Mouse (Mus musculus): ENCODE measurements around the gene Dysf. TPM values are rescaled to one million over a fixed set of nuclear protein-coding genes. Genes with fewer than 3 reads are reported as not detected.

The Dysf gene
- polyA plus RNA-seq, 1 experiment from 2014 or later, result 9.6 TPM

DNA sequence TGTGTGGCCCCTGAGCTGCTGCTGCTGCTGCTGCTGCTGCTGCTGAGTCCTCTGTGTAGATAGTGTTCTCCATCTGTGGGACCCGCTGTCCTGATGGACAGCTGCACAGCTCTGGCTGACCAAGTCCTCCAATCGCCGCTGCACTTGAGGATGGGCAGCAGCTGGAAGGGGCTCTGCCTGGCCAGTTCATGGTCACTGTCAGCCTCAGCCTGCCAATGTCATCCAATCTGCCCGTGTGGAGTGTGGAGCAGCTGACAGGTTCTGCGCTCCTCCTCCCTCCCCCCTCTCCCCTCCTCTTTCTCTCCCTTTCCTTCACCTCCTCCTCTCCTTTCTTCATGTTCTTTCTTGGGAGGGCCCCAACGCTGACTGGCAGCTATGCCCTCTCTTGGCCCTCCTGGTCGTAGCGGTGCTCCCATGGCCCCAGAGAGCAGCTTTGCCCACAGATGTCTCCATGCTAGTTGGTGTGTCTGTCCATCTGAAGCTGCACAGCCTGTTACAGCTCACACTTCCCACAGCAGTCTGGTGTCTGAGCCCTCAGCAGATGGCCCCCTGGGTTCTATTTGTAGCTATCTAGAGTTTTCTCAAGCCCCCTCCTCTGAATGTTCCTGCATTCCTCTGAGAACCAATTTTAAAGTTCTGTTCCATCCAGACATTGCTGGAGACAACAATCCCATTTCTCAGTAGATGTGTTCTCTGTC, 223.8 kb downstream of the Dysf start:
- peaks cover 49% of the 10 kb centered on the region for H3K4me1 ChIP-seq
- H3K36me3 ChIP-seq, result no peaks in the 10 kb centered on the region
- no peaks in the 10 kb centered on the region for H3K27me3 ChIP-seq
- no peak overlapping the region for H3K9ac ChIP-seq
- H3K4me2 ChIP-seq (replicated peaks), result no peak overlapping the region
- 50% methylated on average over 8 of the region's 8 CpGs for WGBS
- peak overlapping the region; percentile 29; the same call in 1 of the 2 replicates for H3K27ac ChIP-seq (replicated peaks)
- no peak overlapping the region for H3K4me3 ChIP-seq (replicated peaks)
- no peaks in the 10 kb centered on the region for H3K9me3 ChIP-seq (replicated peaks)
- no peak; the same call in 1 of the 2 replicates for ATAC-seq (ENCODE audit: insufficient number of reproducible peaks, low FRiP score, low TSS enrichment, low read depth)

- Histone ChIP-seq H3K4me1 (peaks cover 42% of the 10 kb centered on the region), H3K4me2 (replicated peaks) (no peak overlapping the region), H3K4me3 (replicated peaks) (no peak overlapping the region), H3K36me3 (no peaks in the 10 kb centered on the region), H3K9ac (no peak overlapping the region), H3K27me3 (no peaks in the 10 kb centered on the region), H3K27ac (replicated peaks) (no peak overlapping the region), H3K9me3 (replicated peaks) (no peaks in the 10 kb centered on the region)
- no peak for ATAC-seq (ENCODE audit: insufficient number of reproducible peaks, low FRiP score, low TSS enrichment, low read depth)
- WGBS, result 57% methylated on average over 6 of the region's 6 CpGs
Observed at GRCm38 (mm10) chr6:84233783-84234182, 225.4 kb downstream of the Dysf start.

- 93% methylated on average over 2 of the region's 2 CpGs for WGBS
- Histone ChIP-seq H3K27ac (replicated peaks) (no peak overlapping the region), H3K9me3 (replicated peaks) (no peaks in the 10 kb centered on the region), H3K36me3 (no peaks in the 10 kb centered on the region), H3K4me1 (peaks cover 26% of the 10 kb centered on the region), H3K27me3 (no peaks in the 10 kb centered on the region), H3K4me2 (replicated peaks) (no peak overlapping the region), H3K4me3 (replicated peaks) (no peak overlapping the region), H3K9ac (no peak overlapping the region)
- ATAC-seq (ENCODE audit: insufficient number of reproducible peaks, low FRiP score, low TSS enrichment, low read depth), result no peak
Observed at GRCm38 (mm10) chr6:84235365-84235764, 227.0 kb downstream of the Dysf start.

GRCm38 (mm10) chr6:84243385-84243784, 235.0 kb downstream of the Dysf start:
- no peak overlapping the region for H3K4me3 ChIP-seq (replicated peaks)
- H3K27ac ChIP-seq (replicated peaks), result no peak overlapping the region
- 88% methylated on average over 3 of the region's 3 CpGs for WGBS
- peaks cover 13% of the 10 kb centered on the region for H3K4me1 ChIP-seq
- no peaks in the 10 kb centered on the region for H3K36me3 ChIP-seq
- no peak overlapping the region for H3K9ac ChIP-seq
- no peaks in the 10 kb centered on the region for H3K27me3 ChIP-seq
- ATAC-seq (ENCODE audit: insufficient number of reproducible peaks, low FRiP score, low TSS enrichment, low read depth), result no peak
- H3K9me3 ChIP-seq (replicated peaks), result no peaks in the 10 kb centered on the region
- H3K4me2 ChIP-seq (replicated peaks), result no peak overlapping the region

DNA sequence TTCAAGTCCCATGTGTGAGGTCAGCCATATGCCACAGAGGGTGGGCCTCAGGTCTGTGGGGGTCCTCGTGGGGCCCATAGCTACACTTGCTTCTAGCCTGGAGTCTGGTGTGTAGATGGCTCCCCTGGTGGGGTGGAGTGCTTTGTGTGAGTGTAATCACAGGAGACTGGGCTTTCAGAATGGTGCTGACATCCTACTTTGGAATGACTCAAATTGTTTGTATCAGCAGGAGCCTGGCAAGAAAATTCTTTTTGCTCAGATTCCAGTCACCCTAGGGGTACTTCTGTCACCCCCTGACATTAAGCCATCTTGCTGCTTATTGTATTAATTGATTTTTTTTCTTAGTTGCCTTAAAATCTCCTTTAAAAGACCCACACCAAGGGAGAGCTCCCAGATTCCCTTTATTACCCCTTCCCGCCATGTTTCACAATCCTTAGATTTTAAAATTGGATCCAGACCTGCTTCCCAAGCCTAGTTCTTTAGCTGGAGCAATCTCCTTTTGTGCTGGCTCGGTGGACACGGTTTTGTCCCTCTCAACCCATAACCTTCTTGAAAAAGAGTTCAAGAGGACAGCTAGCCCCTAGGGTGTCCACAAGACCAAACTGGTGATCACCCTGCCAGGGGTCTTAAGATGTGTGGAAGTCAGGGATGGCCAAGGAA, 237.8 kb downstream of the Dysf start:
- no peaks in the 10 kb centered on the region for H3K9me3 ChIP-seq (replicated peaks)
- no peak overlapping the region for H3K4me3 ChIP-seq (replicated peaks)
- H3K4me2 ChIP-seq (replicated peaks), result no peak overlapping the region
- no peak for ATAC-seq (ENCODE audit: insufficient number of reproducible peaks, low FRiP score, low TSS enrichment, low read depth)
- H3K36me3 ChIP-seq, result no peaks in the 10 kb centered on the region
- no peak overlapping the region for H3K9ac ChIP-seq
- peak overlapping the region; percentile 58 for H3K27ac ChIP-seq (replicated peaks)
- H3K27me3 ChIP-seq, result no peaks in the 10 kb centered on the region
- H3K4me1 ChIP-seq, result peaks cover 13% of the 10 kb centered on the region
- WGBS, result 43% methylated on average over 4 of the region's 4 CpGs

GRCm38 (mm10) chr6:84246979-84247378, 238.6 kb downstream of the Dysf start:
- Histone ChIP-seq H3K9me3 (replicated peaks) (no peaks in the 10 kb centered on the region), H3K36me3 (no peaks in the 10 kb centered on the region), H3K9ac (no peak overlapping the region), H3K27me3 (no peaks in the 10 kb centered on the region), H3K4me2 (replicated peaks) (no peak overlapping the region), H3K4me3 (replicated peaks) (no peak overlapping the region), H3K4me1 (peaks cover 18% of the 10 kb centered on the region), H3K27ac (replicated peaks) (peak overlapping the region; percentile 58)
- WGBS, result 23% methylated on average over 5 of the region's 5 CpGs
- no peak for ATAC-seq (ENCODE audit: insufficient number of reproducible peaks, low FRiP score, low TSS enrichment, low read depth)

Other genes starting within 250 kb of the Dysf start
- not detected in 2 replicates for gene Ankrd53, start 245.9 kb upstream of the Dysf start, polyA plus RNA-seq (2015; fragmentation: Nextera tagmentation; extraction: Ambion mirVana)
- 88.5 and 92.0 TPM in 2 replicates for gene Tex261, start 232.8 kb upstream of the Dysf start, polyA plus RNA-seq (2015; fragmentation: Nextera tagmentation; extraction: Ambion mirVana)
- 68.2 and 70.3 TPM in 2 replicates for gene Nagk, start 213.6 kb upstream of the Dysf start, polyA plus RNA-seq (2015; fragmentation: Nextera tagmentation; extraction: Ambion mirVana)
- 19.9 and 20.4 TPM in 2 replicates for gene Paip2b, start 176.8 kb upstream of the Dysf start, polyA plus RNA-seq (2015; fragmentation: Nextera tagmentation; extraction: Ambion mirVana)
- gene Zfp638, start 141.5 kb upstream of the Dysf start, polyA plus RNA-seq (2015; fragmentation: Nextera tagmentation; extraction: Ambion mirVana), result 52.7 and 56.5 TPM in 2 replicates

All from embryonic facial prominence, embryonic 15.5 days (tissue).